8 mouse cellular contexts compared by ENCODE assay signal in genomic region chr2:35397590-35398173, GRCm38 (mm10). TPM values are rescaled to one million over a fixed set of nuclear protein-coding genes. Genes with fewer than 3 reads are reported as not detected.
DNase-seq lines count a peak whose midpoint lies in the region; ATAC-seq and TF ChIP-seq lines count a peak whose summit lies in the region.

No protein-coding gene starts in this region.

- no peak overlapping the region for H3K27ac ChIP-seq in hindbrain, embryonic 10.5 days
- H3K27ac ChIP-seq in hindbrain, embryonic 12.5 days: no peak overlapping the region
- H3K27ac ChIP-seq in hindbrain, postnatal 0 days: no peak overlapping the region
- H3K27ac ChIP-seq in midbrain, embryonic 11.5 days (ENCODE audit: low read depth, low read length): no peak overlapping the region

- ATAC-seq in hindbrain, embryonic 12.5 days (ENCODE audit: low FRiP score): no peak
- peak; percentile 71 for ATAC-seq in hindbrain, postnatal 0 days
- no peak for ATAC-seq in midbrain, embryonic 11.5 days (ENCODE audit: low FRiP score)

- no peaks in the 10 kb centered on the region for H3K27me3 ChIP-seq in hindbrain, embryonic 10.5 days (ENCODE audit: insufficient read depth, poor library complexity, severe bottlenecking)
- no peaks in the 10 kb centered on the region for H3K27me3 ChIP-seq in hindbrain, embryonic 12.5 days
- H3K27me3 ChIP-seq in hindbrain, postnatal 0 days (ENCODE audit: insufficient read depth, low read length): no peaks in the 10 kb centered on the region
- no peaks in the 10 kb centered on the region for H3K27me3 ChIP-seq in midbrain, embryonic 11.5 days (ENCODE audit: control insufficient read depth, insufficient read depth, low read length)

- no peak overlapping the region for H3K4me2 ChIP-seq in hindbrain, embryonic 12.5 days (replicated peaks)
- peak overlapping the region; percentile 18; the same call in 1 of the 2 replicates for H3K4me2 ChIP-seq in hindbrain, postnatal 0 days (ENCODE audit: low read depth, low read length)
- H3K4me2 ChIP-seq in midbrain, embryonic 11.5 days: no peak overlapping the region

- H3K4me3 ChIP-seq in hindbrain, embryonic 10.5 days: no peak overlapping the region
- no peak overlapping the region for H3K4me3 ChIP-seq in hindbrain, embryonic 12.5 days
- H3K4me3 ChIP-seq in hindbrain, postnatal 0 days (ENCODE audit: low read length): no peak overlapping the region
- H3K4me3 ChIP-seq in midbrain, embryonic 11.5 days (ENCODE audit: low read depth, low read length): no peak overlapping the region

- no peaks in the 10 kb centered on the region for H3K4me1 ChIP-seq in hindbrain, embryonic 10.5 days (replicated peaks)
- no peaks in the 10 kb centered on the region for H3K4me1 ChIP-seq in hindbrain, embryonic 12.5 days
- no peaks in the 10 kb centered on the region for H3K4me1 ChIP-seq in hindbrain, postnatal 0 days (ENCODE audit: insufficient read depth, low read length)
- H3K4me1 ChIP-seq in midbrain, embryonic 11.5 days (ENCODE audit: control insufficient read depth, insufficient read depth, low read length): 0 out of 2 replicates have a peak, but pooled peaks cover 2% of the 10 kb centered on the region

- 55% methylated on average over 11 of the region's 11 CpGs for WGBS in hindbrain, embryonic 10.5 days
- WGBS in hindbrain, embryonic 12.5 days: 56% methylated on average over 11 of the region's 11 CpGs
- 39% methylated on average over 11 of the region's 11 CpGs for WGBS in hindbrain, postnatal 0 days
- 56% methylated on average over 11 of the region's 11 CpGs for WGBS in midbrain, embryonic 11.5 days

- H3K9me3 ChIP-seq in hindbrain, embryonic 10.5 days: no peaks in the 10 kb centered on the region
- H3K9me3 ChIP-seq in hindbrain, embryonic 12.5 days (replicated peaks): no peaks in the 10 kb centered on the region
- no peaks in the 10 kb centered on the region for H3K9me3 ChIP-seq in hindbrain, postnatal 0 days (ENCODE audit: low read length)
- no peaks in the 10 kb centered on the region for H3K9me3 ChIP-seq in midbrain, embryonic 11.5 days (ENCODE audit: control insufficient read depth, low read length)

- no peaks in the 10 kb centered on the region for H3K36me3 ChIP-seq in hindbrain, embryonic 10.5 days
- no peaks in the 10 kb centered on the region for H3K36me3 ChIP-seq in hindbrain, embryonic 12.5 days
- no peaks in the 10 kb centered on the region for H3K36me3 ChIP-seq in hindbrain, postnatal 0 days (ENCODE audit: insufficient read depth, low read length)
- H3K36me3 ChIP-seq in midbrain, embryonic 11.5 days (ENCODE audit: control insufficient read depth, insufficient read depth, low read length): no peaks in the 10 kb centered on the region

- TF ChIP-seq CTCF in hindbrain, postnatal 0 days (IDR thresholded peaks at IDR 0.05; ENCODE audit: low read depth): peak; percentile 91

- no peak overlapping the region for H3K9ac ChIP-seq in hindbrain, embryonic 12.5 days
- H3K9ac ChIP-seq in hindbrain, postnatal 0 days (replicated peaks; ENCODE audit: low read length): no peak overlapping the region
- H3K9ac ChIP-seq in midbrain, embryonic 11.5 days (ENCODE audit: low read length): no peak overlapping the region

- peak; percentile 57 for DNase-seq in hindbrain, embryonic 10.5 days (ENCODE audit: low spot score)
- DNase-seq in cerebellum, adult 11 months: peak; percentile 38
- DNase-seq in frontal cortex, postnatal 14 days (ENCODE audit: low spot score in 2 of 2): peak; percentile 65 to 75
- peak; percentile 83 for DNase-seq in hindbrain, postnatal 0 days (ENCODE audit: low spot score)
- DNase-seq in left cerebral cortex, adult 18-20 months (ENCODE audit: low spot score in 2 of 2): peak; percentile 71 to 72
- DNase-seq in midbrain, embryonic 11.5 days (ENCODE audit: low spot score, missing footprints): peak; percentile 91
- peak; percentile 56 to 68 for DNase-seq in spleen, adult 18-20 months

RNA-seq across cellular contexts. Expression of gene 4930402F06Rik, which starts 0.7 kb away (rescaled TPM):
- polyA plus RNA-seq in hindbrain, embryonic 10.5 days (2016; fragmentation: Nextera tagmentation; extraction: Ambion mirVana): not detected in 2 replicates
- not detected in 2 replicates for polyA plus RNA-seq in hindbrain, embryonic 12.5 days (2016; fragmentation: Nextera tagmentation; extraction: Ambion mirVana)
- total RNA-seq in hindbrain, postnatal 0 days (2014; rRNA removed): not detected in 2 replicates
- not detected in 2 replicates for polyA plus RNA-seq in hindbrain, postnatal 0 days (2015; fragmentation: Nextera tagmentation; extraction: Ambion mirVana)
- not detected for total RNA-seq in left cerebral cortex, adult 18-20 months (2021)
- polyA plus RNA-seq in midbrain, embryonic 11.5 days (2014; fragmentation: Nextera tagmentation; extraction: Ambion mirVana): not detected in 2 replicates

RNA-seq across cellular contexts. Expression of gene 4930568D16Rik, which starts 30.2 kb away (rescaled TPM):
- not detected in 2 replicates for polyA plus RNA-seq in hindbrain, embryonic 10.5 days (2016; fragmentation: Nextera tagmentation; extraction: Ambion mirVana)
- not detected in 2 replicates for polyA plus RNA-seq in hindbrain, embryonic 12.5 days (2016; fragmentation: Nextera tagmentation; extraction: Ambion mirVana)
- total RNA-seq in hindbrain, postnatal 0 days (2014; rRNA removed): not detected in 2 replicates
- polyA plus RNA-seq in hindbrain, postnatal 0 days (2015; fragmentation: Nextera tagmentation; extraction: Ambion mirVana): not detected in 2 replicates
- total RNA-seq in left cerebral cortex, adult 18-20 months (2021): not detected
- not detected in 2 replicates for polyA plus RNA-seq in midbrain, embryonic 11.5 days (2014; fragmentation: Nextera tagmentation; extraction: Ambion mirVana)

Comparison
In these comparisons a context has a peak if more than half of its experiments do, and no peak if none do; other contexts are left out.
1. DNase-seq: peak in every context shown above with its lines; median percentile 91 in midbrain, embryonic 11.5 days; 83 in hindbrain, postnatal 0 days; 72 in left cerebral cortex, adult 18-20 months; 70 in frontal cortex, postnatal 14 days; 62 in spleen, adult 18-20 months; 57 in hindbrain, embryonic 10.5 days; 38 in cerebellum, adult 11 months.